Mouse (Mus musculus) neural tube, postnatal 0 days (tissue): ENCODE measurements around the gene Pex11a. TPM values are rescaled to one million over a fixed set of nuclear protein-coding genes. Genes with fewer than 3 reads are reported as not detected.

ENCODE experiments used
- polyA plus RNA-seq: library from polyadenylated mRNA; unstranded; fragments of >200 nt; fragmentation: Nextera tagmentation; extraction: Ambion mirVana; gene quantifications from 2 replicates; pipeline ENCODE4 v1.2.1, GENCODE M21; 2015

Gene Pex11a
- polyA plus RNA-seq: 14.9 and 19.5 TPM in 2 replicates

GRCm38 (mm10) chr7:79742659-79743536 lies at the start of gene Pex11a, which contains the start of gene Wdr93:
TSS of gene Pex11a (minus strand) at chr7:79743131.
TSS of gene Wdr93 (plus strand) at chr7:79743163.

GRCm38 (mm10) chr7:79732622-79733021 lies 10.3 kb downstream of the Pex11a start, which contains the start of gene Plin1:
TSS of gene Plin1 (minus strand) at chr7:79732903.

GRCm38 (mm10) chr7:79715187-79715981 lies 27.5 kb downstream of the Pex11a start, which contains the start of gene Kif7:
TSS of gene Kif7 (minus strand) at chr7:79715720.

Other genes starting within 250 kb of the Pex11a start
- gene Rhcg, start 125.5 kb downstream of the Pex11a start, polyA plus RNA-seq: 9.0 and 9.9 TPM in 2 replicates
- 0.83 and 1.2 TPM in 2 replicates for gene Ticrr, start 82.9 kb downstream of the Pex11a start, polyA plus RNA-seq
- 2.0 and 2.4 TPM in 2 replicates for gene Kif7, start 27.4 kb downstream of the Pex11a start, polyA plus RNA-seq
- 0.51 TPM in 1 of 2 replicates, not detected in the other for gene Plin1, start 10.2 kb downstream of the Pex11a start, polyA plus RNA-seq
- 0.17 and 0.26 TPM in 2 replicates for gene Wdr93, start within 50 bp of the Pex11a start, polyA plus RNA-seq
- 0.48 TPM in 2 replicates for gene Mesp1, start 50.7 kb upstream of the Pex11a start, polyA plus RNA-seq
- gene Mesp2, start 67.6 kb upstream of the Pex11a start, polyA plus RNA-seq: 1.2 and 1.3 TPM in 2 replicates
- gene Anpep, start 117.9 kb upstream of the Pex11a start, polyA plus RNA-seq: 5.0 and 6.3 TPM in 2 replicates
- gene Ap3s2, start 177.5 kb upstream of the Pex11a start, polyA plus RNA-seq: 29.2 and 29.5 TPM in 2 replicates
- 18.3 and 19.0 TPM in 2 replicates for gene Arpin, start 192.2 kb upstream of the Pex11a start, polyA plus RNA-seq